ENCODE assay signal across 13 mouse cellular contexts in the genomic region with DNA sequence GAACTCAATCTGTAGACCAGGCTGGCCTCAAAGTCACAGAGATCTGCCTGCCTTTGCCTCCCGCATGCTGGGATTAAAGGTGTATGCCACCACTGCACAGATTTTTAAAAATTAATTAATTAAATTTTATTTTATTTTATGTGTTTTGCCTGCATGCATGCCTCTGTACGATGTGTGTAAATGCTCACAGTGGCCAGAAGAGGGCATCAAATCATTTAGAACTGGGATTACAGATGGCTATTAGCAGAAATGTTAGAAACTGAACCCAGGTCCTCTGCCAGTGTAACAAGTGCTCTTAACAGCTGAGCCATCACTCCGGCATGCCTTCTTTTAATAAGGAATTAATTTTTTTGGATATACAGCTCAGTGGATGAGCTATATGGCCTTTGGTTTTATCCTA. TPM values are rescaled to one million over a fixed set of nuclear protein-coding genes. Genes with fewer than 3 reads are reported as not detected.
DNase-seq lines count a peak whose midpoint lies in the region; ATAC-seq and TF ChIP-seq lines count a peak whose summit lies in the region.
"Had no signal": no experiment of that assay in that cellular context is flagged by ENCODE, and none has a peak within 500 bp of the region (broad histone marks: within the 10 kb centered on the region; RNA-seq: fewer than 3 reads in every experiment).

No protein-coding gene starts in this region.

- no peaks in the 10 kb centered on the region for H3K27me3 ChIP-seq in embryonic facial prominence, embryonic 11.5 days (ENCODE audit: control insufficient read depth, insufficient read depth, low read length)
- H3K27me3 ChIP-seq in embryonic facial prominence, embryonic 10.5 days (replicated peaks; ENCODE audit: low read depth, poor library complexity, severe bottlenecking): no peaks in the 10 kb centered on the region

- H3K36me3 ChIP-seq in embryonic facial prominence, embryonic 11.5 days (replicated peaks; ENCODE audit: control insufficient read depth, insufficient read depth, low read depth, low read length): no peaks in the 10 kb centered on the region
- no peaks in the 10 kb centered on the region for H3K36me3 ChIP-seq in embryonic facial prominence, embryonic 10.5 days (replicated peaks)
- H3K36me3 ChIP-seq: hindbrain, embryonic 10.5 days had no signal

- no peaks in the 10 kb centered on the region for H3K4me1 ChIP-seq in embryonic facial prominence, embryonic 11.5 days (ENCODE audit: control insufficient read depth, insufficient read depth, low read length)
- H3K4me1 ChIP-seq in embryonic facial prominence, embryonic 10.5 days: no peaks in the 10 kb centered on the region
- H3K4me1 ChIP-seq: hindbrain, embryonic 10.5 days had no signal

- no peak overlapping the region for H3K27ac ChIP-seq in embryonic facial prominence, embryonic 11.5 days (replicated peaks; ENCODE audit: low read depth, low read length)
- H3K27ac ChIP-seq in embryonic facial prominence, embryonic 10.5 days (replicated peaks): no peak overlapping the region
- H3K27ac ChIP-seq in left cerebral cortex, adult 2 months: no peak overlapping the region
- H3K27ac ChIP-seq: hindbrain, embryonic 10.5 days had no signal

- WGBS in embryonic facial prominence, embryonic 11.5 days: 74% methylated on average over 3 of the region's 3 CpGs
- WGBS in embryonic facial prominence, embryonic 10.5 days: 74% methylated on average over 3 of the region's 3 CpGs

- H3K4me3 ChIP-seq in embryonic facial prominence, embryonic 11.5 days (ENCODE audit: low read depth, low read length): no peak overlapping the region
- no peak overlapping the region for H3K4me3 ChIP-seq in embryonic facial prominence, embryonic 10.5 days
- H3K4me3 ChIP-seq in left cerebral cortex, adult 2 months: no peak overlapping the region
- H3K4me3 ChIP-seq: hindbrain, embryonic 10.5 days had no signal

- DNase-seq in embryonic facial prominence, embryonic 11.5 days (ENCODE audit: low spot score): peak; percentile 15
- DNase-seq in embryonic facial prominence, embryonic 10.5 days (ENCODE audit: low spot score): no peak
- DNase-seq in left cerebral cortex, adult 2 months (ENCODE audit: extremely low spot score in 1 of 2, low spot score in 2 of 2): no peak
- no peak for DNase-seq in left cerebral cortex, postnatal 36 days (ENCODE audit: low spot score in 2 of 2)
- DNase-seq in A20 (ENCODE audit: low read depth, low spot score) (peak; percentile 38), ZHBTc4 (ENCODE audit: low read depth, low spot score) (peak; percentile 50)
- DNase-seq in cerebellum, adult 11-12 months: no peak
- no peak for DNase-seq in urinary bladder, postnatal 25 days (ENCODE audit: low spot score)
- DNase-seq: adrenal gland, adult 2 months; kidney, postnatal 4 days had no signal

- intact Hi-C loops in left cerebral cortex, adult 2 months (cut with DNase I): no loop called here
- intact Hi-C loops in left cerebral cortex, postnatal 36 days (cut with DNase I): no loop called here

- ATAC-seq in embryonic facial prominence, embryonic 11.5 days (replicated peaks; ENCODE audit: insufficient number of reproducible peaks, low FRiP score, low TSS enrichment, low read depth): no peak
- ATAC-seq: midbrain, embryonic 16.5 days had no signal

- TF ChIP-seq CTCF in left cerebral cortex, adult 2 months (IDR thresholded peaks at IDR 0.05): peak; percentile 45

- no peaks in the 10 kb centered on the region for H3K9me3 ChIP-seq in embryonic facial prominence, embryonic 11.5 days (replicated peaks; ENCODE audit: control insufficient read depth, low read length)
- H3K9me3 ChIP-seq in embryonic facial prominence, embryonic 10.5 days: peaks cover 3% of the 10 kb centered on the region; the same call in 1 of the 2 replicates

- no peak overlapping the region for H3K9ac ChIP-seq in embryonic facial prominence, embryonic 11.5 days (replicated peaks; ENCODE audit: low read length)

- H3K4me2 ChIP-seq in embryonic facial prominence, embryonic 11.5 days (ENCODE audit: low read depth, low read length): no peak overlapping the region

RNA-seq across cellular contexts. Expression of a gene that starts 43.6 kb away (rescaled TPM):
- polyA plus RNA-seq in embryonic facial prominence, embryonic 11.5 days (2014; fragmentation: Nextera tagmentation; extraction: Ambion mirVana): 0.27 TPM in 1 of 2 replicates, not detected in the other
- polyA plus RNA-seq in embryonic facial prominence, embryonic 10.5 days (2016; fragmentation: Nextera tagmentation; extraction: Ambion mirVana): 0.49 and 1.4 TPM in 2 replicates
- 10 to 100 TPM; 16.4 to 20.7 TPM for total RNA-seq in left cerebral cortex, adult 2 months (2021)
- total RNA-seq in left cerebral cortex, postnatal 36 days (2021): 10 to 100 TPM; 18.3 to 19.3 TPM
- polyA plus RNA-seq: lung, embryonic 16.5 days had no signal

RNA-seq across cellular contexts. Expression of a gene that starts 59.1 kb away (rescaled TPM):
- 25.6 and 33.8 TPM in 2 replicates for polyA plus RNA-seq in embryonic facial prominence, embryonic 11.5 days (2014; fragmentation: Nextera tagmentation; extraction: Ambion mirVana)
- polyA plus RNA-seq in embryonic facial prominence, embryonic 10.5 days (2016; fragmentation: Nextera tagmentation; extraction: Ambion mirVana): 49.7 and 51.9 TPM in 2 replicates
- 10 to 100 TPM; 82.0 to 84.9 TPM for total RNA-seq in left cerebral cortex, adult 2 months (2021)
- 10 to 100 TPM; 66.0 to 88.5 TPM for total RNA-seq in left cerebral cortex, postnatal 36 days (2021)

Comparison
In these comparisons a context has a peak if more than half of its experiments do, and no peak if none do; other contexts are left out.
1. DNase-seq: peak in embryonic facial prominence, embryonic 11.5 days (single experiment), A20 (single experiment) and ZHBTc4 (single experiment); none in embryonic facial prominence, embryonic 10.5 days (single experiment), left cerebral cortex, adult 2 months (0 of 2), left cerebral cortex, postnatal 36 days (0 of 2), cerebellum, adult 11-12 months (single experiment) and urinary bladder, postnatal 25 days (single experiment).